Mouse (Mus musculus): ENCODE measurements around the gene Iqsec3. TPM values are rescaled to one million over a fixed set of nuclear protein-coding genes. Genes with fewer than 3 reads are reported as not detected.
A peak's percentile ranks its signal among the peaks of the same experiment; 100 is the strongest.

Gene Iqsec3
- not detected in 2 replicates for polyA plus RNA-seq (2015; fragmentation: Nextera tagmentation; extraction: Ambion mirVana)

- Histone ChIP-seq H3K4me2 (ENCODE audit: low read depth, low read length) (peak within 1 kb of the TSS; percentile 38), H3K27ac (ENCODE audit: low read length) (no peak within 1 kb of the TSS), H3K27me3 (ENCODE audit: control insufficient read depth, insufficient read depth, low read depth, low read length) (peaks cover 17% of the 10 kb centered on the region), H3K4me1 (replicated peaks; ENCODE audit: control insufficient read depth, insufficient read depth, low read length) (peaks cover 2% of the 10 kb centered on the region; the same call in 1 of the 2 replicates), H3K4me3 (ENCODE audit: low read length) (peak within 1 kb of the TSS; percentile 13), H3K9ac (ENCODE audit: low read length) (no peak within 1 kb of the TSS), H3K9me3 (ENCODE audit: control insufficient read depth, low read length) (no peaks in the 10 kb centered on the region), H3K36me3 (ENCODE audit: control insufficient read depth, insufficient read depth, low read length) (no peaks in the 10 kb centered on the region)
- under 1% methylated on average over 56 of the region's 65 CpGs for WGBS
- ATAC-seq (ENCODE audit: low read depth) = peak; percentile 97
These were observed at the start of gene Iqsec3 for GRCm38 (mm10) chr6:121473093-121473821. Gene Iqsec3, minus strand, starts transcription at chr6:121473678.

GRCm38 (mm10) chr6:121522106-121522705 is 48.7 kb upstream of the Iqsec3 start:
- H3K4me2 ChIP-seq (ENCODE audit: low read depth, low read length) = no peak overlapping the region
- no peak overlapping the region for H3K27ac ChIP-seq (ENCODE audit: low read length)
- no peak overlapping the region for H3K4me3 ChIP-seq (ENCODE audit: low read length)
- H3K4me1 ChIP-seq (replicated peaks; ENCODE audit: control insufficient read depth, insufficient read depth, low read length) = no peaks in the 10 kb centered on the region
- ATAC-seq (ENCODE audit: low read depth) = no peak
- H3K27me3 ChIP-seq (ENCODE audit: control insufficient read depth, insufficient read depth, low read depth, low read length) = no peaks in the 10 kb centered on the region
- no peaks in the 10 kb centered on the region for H3K36me3 ChIP-seq (ENCODE audit: control insufficient read depth, insufficient read depth, low read length)
- 69% methylated on average over 5 of the region's 5 CpGs for WGBS
- H3K9ac ChIP-seq (ENCODE audit: low read length) = no peak overlapping the region
- H3K9me3 ChIP-seq (ENCODE audit: control insufficient read depth, low read length) = no peaks in the 10 kb centered on the region

- WGBS = 54% methylated on average over 3 of the region's 3 CpGs
- Histone ChIP-seq H3K27me3 (ENCODE audit: control insufficient read depth, insufficient read depth, low read depth, low read length) (no peaks in the 10 kb centered on the region), H3K4me1 (replicated peaks; ENCODE audit: control insufficient read depth, insufficient read depth, low read length) (no peaks in the 10 kb centered on the region), H3K4me3 (ENCODE audit: low read length) (no peak overlapping the region), H3K27ac (ENCODE audit: low read length) (no peak overlapping the region), H3K4me2 (ENCODE audit: low read depth, low read length) (no peak overlapping the region), H3K36me3 (ENCODE audit: control insufficient read depth, insufficient read depth, low read length) (no peaks in the 10 kb centered on the region), H3K9ac (ENCODE audit: low read length) (no peak overlapping the region), H3K9me3 (ENCODE audit: control insufficient read depth, low read length) (no peaks in the 10 kb centered on the region)
- no peak for ATAC-seq (ENCODE audit: low read depth)
These were observed 47.6 kb upstream of the Iqsec3 start for GRCm38 (mm10) chr6:121521030-121521429.

GRCm38 (mm10) chr6:121519896-121520295 is 46.4 kb upstream of the Iqsec3 start:
- no peak overlapping the region for H3K9ac ChIP-seq (ENCODE audit: low read length)
- H3K4me3 ChIP-seq (ENCODE audit: low read length) = no peak overlapping the region
- no peak for ATAC-seq (ENCODE audit: low read depth)

GRCm38 (mm10) chr6:121519266-121519810 is 45.9 kb upstream of the Iqsec3 start:
- H3K4me2 ChIP-seq (ENCODE audit: low read depth, low read length) = no peak overlapping the region
- H3K27me3 ChIP-seq (ENCODE audit: control insufficient read depth, insufficient read depth, low read depth, low read length) = no peaks in the 10 kb centered on the region
- H3K27ac ChIP-seq (ENCODE audit: low read length) = no peak overlapping the region
- 63% methylated on average over 5 of the region's 5 CpGs for WGBS
- H3K9ac ChIP-seq (ENCODE audit: low read length) = no peak overlapping the region
- no peaks in the 10 kb centered on the region for H3K36me3 ChIP-seq (ENCODE audit: control insufficient read depth, insufficient read depth, low read length)
- no peaks in the 10 kb centered on the region for H3K4me1 ChIP-seq (replicated peaks; ENCODE audit: control insufficient read depth, insufficient read depth, low read length)
- no peaks in the 10 kb centered on the region for H3K9me3 ChIP-seq (ENCODE audit: control insufficient read depth, low read length)
- no peak for ATAC-seq (ENCODE audit: low read depth)
- H3K4me3 ChIP-seq (ENCODE audit: low read length) = no peak overlapping the region

More at GRCm38 (mm10) chr6:121519896-121520295, 46.4 kb upstream of the Iqsec3 start:
- 54% methylated on average over 2 of the region's 2 CpGs for WGBS
- Histone ChIP-seq H3K36me3 (ENCODE audit: control insufficient read depth, insufficient read depth, low read length) (no peaks in the 10 kb centered on the region), H3K9me3 (ENCODE audit: control insufficient read depth, low read length) (no peaks in the 10 kb centered on the region), H3K4me2 (ENCODE audit: low read depth, low read length) (no peak overlapping the region), H3K4me1 (replicated peaks; ENCODE audit: control insufficient read depth, insufficient read depth, low read length) (no peaks in the 10 kb centered on the region), H3K27me3 (ENCODE audit: control insufficient read depth, insufficient read depth, low read depth, low read length) (no peaks in the 10 kb centered on the region), H3K27ac (ENCODE audit: low read length) (no peak overlapping the region)

GRCm38 (mm10) chr6:121517726-121518125 is 44.2 kb upstream of the Iqsec3 start:
- 80% methylated on average over 6 of the region's 6 CpGs for WGBS
- no peak for ATAC-seq (ENCODE audit: low read depth)
- Histone ChIP-seq H3K27ac (ENCODE audit: low read length) (no peak overlapping the region), H3K4me2 (ENCODE audit: low read depth, low read length) (no peak overlapping the region), H3K4me1 (replicated peaks; ENCODE audit: control insufficient read depth, insufficient read depth, low read length) (no peaks in the 10 kb centered on the region), H3K36me3 (ENCODE audit: control insufficient read depth, insufficient read depth, low read length) (no peaks in the 10 kb centered on the region), H3K9ac (ENCODE audit: low read length) (no peak overlapping the region), H3K27me3 (ENCODE audit: control insufficient read depth, insufficient read depth, low read depth, low read length) (no peaks in the 10 kb centered on the region), H3K9me3 (ENCODE audit: control insufficient read depth, low read length) (no peaks in the 10 kb centered on the region), H3K4me3 (ENCODE audit: low read length) (no peak overlapping the region)

GRCm38 (mm10) chr6:121510381-121510780 is 36.9 kb upstream of the Iqsec3 start:
- Histone ChIP-seq H3K4me3 (ENCODE audit: low read length) (no peak overlapping the region), H3K36me3 (ENCODE audit: control insufficient read depth, insufficient read depth, low read length) (no peaks in the 10 kb centered on the region), H3K9me3 (ENCODE audit: control insufficient read depth, low read length) (no peaks in the 10 kb centered on the region), H3K27ac (ENCODE audit: low read length) (no peak overlapping the region), H3K4me1 (replicated peaks; ENCODE audit: control insufficient read depth, insufficient read depth, low read length) (no peaks in the 10 kb centered on the region), H3K9ac (ENCODE audit: low read length) (no peak overlapping the region), H3K4me2 (ENCODE audit: low read depth, low read length) (no peak overlapping the region), H3K27me3 (ENCODE audit: control insufficient read depth, insufficient read depth, low read depth, low read length) (no peaks in the 10 kb centered on the region)
- no peak for ATAC-seq (ENCODE audit: low read depth)
- 79% methylated on average over 3 of the region's 3 CpGs for WGBS

GRCm38 (mm10) chr6:121509871-121510270 is 36.4 kb upstream of the Iqsec3 start:
- 70% methylated on average over 7 of the region's 7 CpGs for WGBS
- H3K4me1 ChIP-seq (replicated peaks; ENCODE audit: control insufficient read depth, insufficient read depth, low read length) = no peaks in the 10 kb centered on the region
- no peaks in the 10 kb centered on the region for H3K36me3 ChIP-seq (ENCODE audit: control insufficient read depth, insufficient read depth, low read length)
- H3K27me3 ChIP-seq (ENCODE audit: control insufficient read depth, insufficient read depth, low read depth, low read length) = no peaks in the 10 kb centered on the region
- H3K4me2 ChIP-seq (ENCODE audit: low read depth, low read length) = no peak overlapping the region
- H3K9me3 ChIP-seq (ENCODE audit: control insufficient read depth, low read length) = no peaks in the 10 kb centered on the region
- no peak overlapping the region for H3K27ac ChIP-seq (ENCODE audit: low read length)
- H3K9ac ChIP-seq (ENCODE audit: low read length) = no peak overlapping the region
- no peak overlapping the region for H3K4me3 ChIP-seq (ENCODE audit: low read length)
- ATAC-seq (ENCODE audit: low read depth) = no peak

- WGBS = 60% methylated on average over 5 of the region's 5 CpGs
- ATAC-seq (ENCODE audit: low read depth) = no peak
- H3K9me3 ChIP-seq (ENCODE audit: control insufficient read depth, low read length) = no peaks in the 10 kb centered on the region
These were observed 34.8 kb upstream of the Iqsec3 start for GRCm38 (mm10) chr6:121508266-121508665.

More at GRCm38 (mm10) chr6:121508266-121508665, 34.8 kb upstream of the Iqsec3 start:
- Histone ChIP-seq H3K27ac (ENCODE audit: low read length) (no peak overlapping the region), H3K4me1 (replicated peaks; ENCODE audit: control insufficient read depth, insufficient read depth, low read length) (no peaks in the 10 kb centered on the region), H3K4me2 (ENCODE audit: low read depth, low read length) (no peak overlapping the region), H3K36me3 (ENCODE audit: control insufficient read depth, insufficient read depth, low read length) (no peaks in the 10 kb centered on the region), H3K4me3 (ENCODE audit: low read length) (no peak overlapping the region), H3K27me3 (ENCODE audit: control insufficient read depth, insufficient read depth, low read depth, low read length) (no peaks in the 10 kb centered on the region), H3K9ac (ENCODE audit: low read length) (no peak overlapping the region)

Measured in lung, embryonic 16.5 days (tissue).